Mouse (Mus musculus) forebrain, embryonic 15.5 days (tissue): Measurements from ENCODE around the gene Gm28036. TPM values are rescaled to one million over a fixed set of nuclear protein-coding genes. Genes with fewer than 3 reads are reported as not detected.

Experiments used
- ATAC-seq: fragments of 200-750 bp; cut with Nextera tagmentation; replicated peaks from 2 replicates; pipeline ENCODE4 v1.8.0; 2017; ENCODE audit warnings: mild to moderate bottlenecking, moderate TSS enrichment, moderate library complexity
- H3K27ac ChIP-seq: fragments of 300-500 bp; sonication (generic); replicated peaks from 2 replicates; pipeline ENCODE4 v1.5.1; 2015; ENCODE audit warnings: mild to moderate bottlenecking, inconsistent platforms
- H3K27me3 ChIP-seq: fragments of 300-500 bp; sonication (generic); 2 replicates; pipeline ENCODE4 v1.6.1; 2015; ENCODE audit warnings: inconsistent platforms
- H3K36me3 ChIP-seq: fragments of 300-500 bp; sonication (generic); 2 replicates; pipeline ENCODE4 v1.6.1; 2015; ENCODE audit warnings: mild to moderate bottlenecking, inconsistent platforms
- H3K4me1 ChIP-seq: fragments of 300-500 bp; sonication (generic); 2 replicates; pipeline ENCODE4 v1.6.1; 2015; ENCODE audit warnings: inconsistent platforms
- H3K4me2 ChIP-seq: fragments of 300-500 bp; sonication (generic); replicated peaks from 2 replicates; pipeline ENCODE4 v1.6.1; 2015; ENCODE audit warnings: mild to moderate bottlenecking, inconsistent platforms
- H3K4me3 ChIP-seq: fragments of 300-500 bp; sonication (generic); 2 replicates; pipeline ENCODE4 v1.5.1; 2015; ENCODE audit warnings: mild to moderate bottlenecking, inconsistent platforms
- H3K9ac ChIP-seq: fragments of 300-500 bp; sonication (generic); replicated peaks from 2 replicates; pipeline ENCODE4 v1.6.1; 2015; ENCODE audit warnings: mild to moderate bottlenecking, inconsistent platforms
- H3K9me3 ChIP-seq: fragments of 300-500 bp; sonication (generic); 2 replicates; pipeline ENCODE4 v1.6.1; 2016; ENCODE audit warnings: inconsistent platforms
- WGBS: fragments of 180-500 bp; shearing (Covaris S2); methylation state at CpG from one replicate; pipeline ENCODE4 v1.1.7; 2015; ENCODE audit warnings: mixed read lengths; 5-methylcytosine and 5-hydroxymethylcytosine counted together
- polyA plus RNA-seq: library from polyadenylated mRNA; unstranded; fragments of >200 nt; fragmentation: Nextera tagmentation; extraction: Ambion mirVana; gene quantifications from 2 replicates; pipeline ENCODE4 v1.2.1, GENCODE M21; 2015

The Gm28036 gene
- polyA plus RNA-seq, 1 experiment from 2014 or later: 24.1 TPM

- H3K36me3 ChIP-seq: no peaks in the 10 kb centered on the region
- no peak for ATAC-seq
- H3K4me1 ChIP-seq: no peaks in the 10 kb centered on the region
- no peak overlapping the region for H3K9ac ChIP-seq
- H3K9me3 ChIP-seq: no peaks in the 10 kb centered on the region
- 98% methylated on average over 3 of the region's 3 CpGs for WGBS
- H3K27ac ChIP-seq: no peak overlapping the region
- no peaks in the 10 kb centered on the region for H3K27me3 ChIP-seq
- H3K4me3 ChIP-seq: no peak overlapping the region
- H3K4me2 ChIP-seq: no peak overlapping the region
Observed at GRCm38 (mm10) chr2:156039390-156039789, 87.5 kb downstream of the Gm28036 start.

GRCm38 (mm10) chr2:156025482-156025881 lies 101.4 kb downstream of the Gm28036 start:
- Histone ChIP-seq H3K27me3 (no peaks in the 10 kb centered on the region), H3K4me1 (no peaks in the 10 kb centered on the region), H3K27ac (no peak overlapping the region), H3K36me3 (no peaks in the 10 kb centered on the region; the same call in 1 of the 2 replicates), H3K9ac (no peak overlapping the region), H3K4me3 (no peak overlapping the region), H3K4me2 (no peak overlapping the region), H3K9me3 (no peaks in the 10 kb centered on the region)
- no peak for ATAC-seq

Other genes starting within 250 kb of the Gm28036 start
- gene Uqcc1, start 196.8 kb downstream of the Gm28036 start, polyA plus RNA-seq: 63.5 and 79.0 TPM in 2 replicates
- not detected in 2 replicates for gene Gm15557, start 186.4 kb downstream of the Gm28036 start, polyA plus RNA-seq
- 2.4 and 4.3 TPM in 2 replicates for gene Gdf5, start 181.7 kb downstream of the Gm28036 start, polyA plus RNA-seq
- 18.9 and 19.2 TPM in 2 replicates for gene Cep250, start 170.6 kb downstream of the Gm28036 start, polyA plus RNA-seq
- gene 6430550D23Rik, start 119.1 kb downstream of the Gm28036 start, polyA plus RNA-seq: 1.8 TPM in 2 replicates
- 341 and 364 TPM in 2 replicates for gene Ergic3, start 119.0 kb downstream of the Gm28036 start, polyA plus RNA-seq
- gene Fer1l4, start 74.1 kb downstream of the Gm28036 start, polyA plus RNA-seq: not detected in 2 replicates
- 6.1 and 6.4 TPM in 2 replicates for gene Spag4, start 61.9 kb downstream of the Gm28036 start, polyA plus RNA-seq
- 31.9 and 34.5 TPM in 2 replicates for gene Cpne1, start 15.1 kb downstream of the Gm28036 start, polyA plus RNA-seq
- gene Rbm12, start 15.1 kb downstream of the Gm28036 start, polyA plus RNA-seq: 31.1 and 32.4 TPM in 2 replicates
- gene Romo1, start 16.9 kb upstream of the Gm28036 start, polyA plus RNA-seq: 363 and 422 TPM in 2 replicates
- gene Nfs1, start 17.1 kb upstream of the Gm28036 start, polyA plus RNA-seq: 40.7 TPM in 2 replicates
- gene Rbm39, start 53.1 kb upstream of the Gm28036 start, polyA plus RNA-seq: 579 and 585 TPM in 2 replicates
- 153 and 157 TPM in 2 replicates for gene Phf20, start 69.4 kb upstream of the Gm28036 start, polyA plus RNA-seq
- 6.6 and 6.8 TPM in 2 replicates for gene Cnbd2, start 185.2 kb upstream of the Gm28036 start, polyA plus RNA-seq
- 93.0 and 99.8 TPM in 2 replicates for gene Scand1, start 185.6 kb upstream of the Gm28036 start, polyA plus RNA-seq